Mouse (Mus musculus): ENCODE measurements around the gene Cygb.
"Not testable (repeated sequence)": the region's sequence is repeated elsewhere in the genome, so short reads cannot be mapped to it uniquely, and the experiment has no call there.

Gene Cygb

GRCm38 (mm10) chr11:116654255-116654821 lies at the start of gene Cygb:
Cygb (minus strand) TSS chr11:116654313.
- no peak for DNase-seq (ENCODE audit: low spot score in 2 of 2)

DNA sequence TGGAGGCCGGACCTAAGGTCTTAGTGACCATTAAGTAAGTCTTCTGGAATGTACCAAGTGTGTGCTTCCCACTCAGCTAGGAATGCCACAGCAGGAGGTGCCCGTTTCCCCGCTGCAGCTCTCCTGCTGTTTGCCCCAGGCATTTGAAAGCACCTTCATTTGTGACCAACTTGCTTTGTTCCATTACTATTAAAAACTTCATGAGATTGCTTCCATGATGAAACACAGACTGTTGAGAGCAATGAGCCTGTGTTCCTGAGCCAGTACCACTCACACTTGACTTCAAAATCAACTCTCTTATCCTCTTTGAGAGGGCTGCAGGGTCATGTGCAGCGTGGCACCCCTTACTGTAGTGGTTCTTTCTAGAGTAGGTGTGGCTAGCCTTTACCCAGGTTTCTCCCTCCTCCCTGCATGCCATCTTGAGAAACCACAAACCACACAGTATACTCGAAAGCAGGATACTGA lies 47.3 kb upstream of the Cygb start:
- DNase-seq (ENCODE audit: low spot score in 2 of 2), result no peak

DNA sequence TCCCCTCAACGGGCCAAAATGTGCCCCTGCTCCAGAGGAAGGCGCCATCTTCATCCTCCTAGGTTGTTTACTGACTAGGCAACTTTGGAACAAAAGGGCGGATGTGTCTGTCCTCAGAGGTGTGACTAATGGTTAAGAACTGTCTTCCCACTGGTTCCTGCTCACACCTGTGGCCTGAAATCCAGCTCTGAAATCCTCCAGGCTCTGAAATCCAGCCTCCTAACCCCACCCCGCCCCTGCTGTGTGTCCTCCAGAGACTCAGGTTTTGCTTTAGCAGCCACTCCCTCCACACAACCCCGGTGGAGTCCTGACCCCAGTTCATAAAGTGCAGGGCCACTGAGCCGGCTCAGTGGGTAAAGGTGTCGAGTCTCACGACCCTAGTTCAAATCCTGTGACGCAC lies 43.4 kb upstream of the Cygb start:
- DNase-seq (ENCODE audit: low spot score in 2 of 2), result no peak

GRCm38 (mm10) chr11:116696426-116696825 lies 42.3 kb upstream of the Cygb start:
- no peak for DNase-seq (ENCODE audit: low spot score in 2 of 2)

GRCm38 (mm10) chr11:116695194-116695880 lies 41.2 kb upstream of the Cygb start:
- DNase-seq (ENCODE audit: low spot score in 2 of 2), result no peak

- no peak for DNase-seq (ENCODE audit: low spot score in 2 of 2)
Observed at GRCm38 (mm10) chr11:116694250-116695193, 40.4 kb upstream of the Cygb start.

GRCm38 (mm10) chr11:116693899-116694249 lies 39.8 kb upstream of the Cygb start:
- DNase-seq (ENCODE audit: low spot score in 2 of 2), result no peak

GRCm38 (mm10) chr11:116690701-116691575 lies 36.8 kb upstream of the Cygb start:
- DNase-seq (ENCODE audit: low spot score in 2 of 2), result no peak

GRCm38 (mm10) chr11:116689622-116690021 lies 35.5 kb upstream of the Cygb start:
- DNase-seq (ENCODE audit: low spot score in 2 of 2), result no peak

DNA sequence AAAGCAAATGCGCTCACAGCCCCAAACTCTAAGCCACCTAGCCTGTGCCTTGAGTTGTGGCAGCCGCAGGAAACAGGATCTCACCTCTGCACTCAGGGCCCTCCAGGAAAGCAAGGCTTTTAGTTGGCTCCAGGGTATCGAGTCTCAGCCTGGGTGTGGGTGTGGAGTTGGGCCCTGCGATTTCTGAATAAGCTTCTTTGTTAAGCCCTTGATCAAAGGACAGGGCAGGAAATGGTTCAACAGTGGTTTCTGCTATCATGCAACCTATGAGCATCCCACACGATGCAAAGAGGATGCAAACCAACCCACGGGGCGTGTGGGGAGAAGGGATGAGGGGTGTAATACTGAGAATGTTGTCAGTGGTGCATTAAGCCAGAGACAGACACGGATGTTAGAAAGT lies 33.8 kb upstream of the Cygb start:
- DNase-seq (ENCODE audit: low spot score in 2 of 2), result no peak

GRCm38 (mm10) chr11:116685729-116686128 lies 31.6 kb upstream of the Cygb start:
- DNase-seq (ENCODE audit: low spot score in 2 of 2), result no peak

DNA sequence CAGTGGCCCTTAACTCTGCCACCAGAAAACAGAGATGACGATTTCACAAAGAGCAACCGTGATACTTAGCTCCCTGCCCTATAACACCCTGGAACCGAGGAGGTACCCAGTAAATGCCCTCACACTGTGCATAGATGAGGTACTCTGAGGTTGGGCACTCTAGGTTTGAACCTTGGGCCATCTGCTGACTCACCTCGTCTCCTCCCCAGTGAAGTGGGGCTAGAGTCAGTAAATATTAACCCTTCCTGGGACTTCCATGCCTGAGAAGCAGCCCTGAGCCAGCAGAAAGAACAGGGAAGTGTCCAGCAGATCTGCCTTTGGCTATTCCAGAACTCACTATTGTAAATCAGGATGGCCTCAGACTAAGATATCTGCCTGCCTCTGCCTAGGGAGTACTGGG lies 29.7 kb upstream of the Cygb start:
- no peak for DNase-seq (ENCODE audit: low spot score in 2 of 2)

DNA sequence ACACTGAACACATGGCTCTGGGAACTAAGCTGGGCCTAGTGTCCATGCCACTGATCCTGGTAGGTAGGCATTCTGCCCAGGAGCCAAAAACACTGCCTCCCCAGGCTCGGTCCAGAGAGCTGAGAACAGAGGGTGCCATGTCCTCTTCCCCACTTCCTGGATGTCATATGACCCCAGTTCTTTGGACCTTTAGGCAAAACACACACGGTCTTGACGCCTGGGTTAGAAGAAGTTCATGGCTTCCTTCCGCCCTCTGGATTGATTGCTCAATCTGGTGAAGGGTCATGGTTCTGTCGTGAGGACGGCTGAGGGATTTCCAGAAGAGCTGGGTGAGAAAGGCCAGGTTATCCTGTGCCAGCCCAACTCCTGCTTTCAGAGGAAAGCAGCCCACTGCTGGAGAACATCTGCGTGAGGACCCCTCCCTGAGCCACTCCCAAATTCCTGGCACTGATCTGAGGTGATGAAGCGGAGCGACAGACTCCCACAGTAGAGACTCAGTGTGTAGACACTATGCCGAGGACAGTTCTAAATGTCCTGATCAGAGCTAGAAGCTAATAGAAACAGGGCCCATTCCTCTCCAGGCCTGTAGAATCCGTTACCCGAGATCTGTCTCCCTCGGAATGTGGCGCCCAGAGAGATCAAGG lies 28.5 kb upstream of the Cygb start:
- no peak for DNase-seq (ENCODE audit: low spot score in 2 of 2)

DNA sequence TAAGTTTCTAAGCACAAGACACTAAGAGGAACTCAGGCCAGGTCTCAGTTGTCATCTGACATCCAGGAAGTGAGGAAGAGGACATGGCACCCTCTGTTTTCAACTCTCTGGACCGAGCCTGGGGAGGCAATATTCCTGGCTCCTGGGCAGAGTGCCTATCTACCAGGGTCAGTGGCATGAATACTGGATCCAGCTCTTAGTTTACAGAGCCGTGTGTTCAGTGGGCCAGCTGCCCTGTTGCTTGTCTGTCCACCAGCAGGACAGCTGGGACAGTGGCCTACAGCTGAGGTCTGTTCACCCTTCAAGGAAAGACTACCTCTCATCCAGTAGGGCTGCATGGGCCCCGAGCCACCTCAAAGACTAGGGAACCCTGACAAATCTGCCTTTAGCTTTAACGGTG lies 27.0 kb upstream of the Cygb start:
- no peak for DNase-seq (ENCODE audit: low spot score in 2 of 2)

DNA sequence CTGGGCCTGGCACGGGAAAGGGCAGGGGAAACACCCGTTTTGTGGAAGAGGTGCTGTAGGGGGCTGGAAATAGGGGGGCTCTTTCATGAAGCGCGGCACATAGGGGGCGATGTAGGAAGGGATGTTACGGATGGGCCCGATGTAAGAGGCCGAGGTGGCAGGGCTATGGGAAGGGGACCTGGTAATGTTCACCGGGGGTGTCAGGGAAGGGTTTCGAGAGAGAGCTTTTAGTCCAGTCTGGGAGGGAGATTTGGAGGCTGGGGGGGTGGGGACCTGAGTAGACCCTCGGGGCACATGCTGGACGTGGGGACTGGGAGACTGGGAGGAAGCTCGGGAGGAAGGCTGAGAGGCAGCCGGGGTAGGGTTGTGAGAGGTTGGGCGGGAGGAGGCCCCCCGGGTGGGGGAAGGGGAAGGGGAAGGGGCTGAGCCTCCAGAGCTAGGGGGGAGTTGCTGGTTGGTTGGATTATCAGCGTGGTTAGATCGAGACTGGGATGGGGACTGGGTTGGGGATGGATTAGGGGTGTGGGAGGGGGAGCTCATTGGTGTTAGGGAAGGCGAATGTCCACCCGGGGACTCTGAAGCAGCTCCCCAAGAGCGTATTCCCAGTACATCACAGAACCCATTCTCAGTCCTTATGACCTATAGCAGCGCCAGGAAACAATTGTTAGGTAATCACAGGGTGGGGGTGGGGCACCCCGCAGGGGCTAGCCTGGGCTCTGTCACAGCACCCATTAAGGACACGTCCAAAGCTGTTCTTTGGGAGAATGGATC lies 26.4 kb upstream of the Cygb start:
- DNase-seq (ENCODE audit: low spot score in 2 of 2), result no peak

DNA sequence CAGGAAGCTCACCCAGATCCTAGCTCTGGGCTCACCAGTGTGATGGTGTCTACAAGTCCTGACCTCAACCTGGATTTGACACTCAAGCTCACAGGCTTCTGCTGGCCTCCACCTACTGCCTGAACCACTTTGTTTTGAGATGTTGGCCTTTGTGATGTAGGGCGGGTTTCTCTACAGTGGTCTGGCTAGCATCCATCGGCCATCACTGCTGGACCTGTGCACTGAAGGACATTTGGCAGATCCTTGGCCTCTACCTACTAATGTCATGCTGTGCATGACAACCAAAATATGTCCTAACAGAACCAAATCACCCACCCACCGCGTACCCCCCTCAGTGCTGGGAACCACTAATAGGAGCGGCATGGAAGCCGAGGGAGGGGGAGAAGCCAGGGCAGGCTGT lies 25.0 kb upstream of the Cygb start:
- DNase-seq (ENCODE audit: low spot score in 2 of 2), result no peak

DNA sequence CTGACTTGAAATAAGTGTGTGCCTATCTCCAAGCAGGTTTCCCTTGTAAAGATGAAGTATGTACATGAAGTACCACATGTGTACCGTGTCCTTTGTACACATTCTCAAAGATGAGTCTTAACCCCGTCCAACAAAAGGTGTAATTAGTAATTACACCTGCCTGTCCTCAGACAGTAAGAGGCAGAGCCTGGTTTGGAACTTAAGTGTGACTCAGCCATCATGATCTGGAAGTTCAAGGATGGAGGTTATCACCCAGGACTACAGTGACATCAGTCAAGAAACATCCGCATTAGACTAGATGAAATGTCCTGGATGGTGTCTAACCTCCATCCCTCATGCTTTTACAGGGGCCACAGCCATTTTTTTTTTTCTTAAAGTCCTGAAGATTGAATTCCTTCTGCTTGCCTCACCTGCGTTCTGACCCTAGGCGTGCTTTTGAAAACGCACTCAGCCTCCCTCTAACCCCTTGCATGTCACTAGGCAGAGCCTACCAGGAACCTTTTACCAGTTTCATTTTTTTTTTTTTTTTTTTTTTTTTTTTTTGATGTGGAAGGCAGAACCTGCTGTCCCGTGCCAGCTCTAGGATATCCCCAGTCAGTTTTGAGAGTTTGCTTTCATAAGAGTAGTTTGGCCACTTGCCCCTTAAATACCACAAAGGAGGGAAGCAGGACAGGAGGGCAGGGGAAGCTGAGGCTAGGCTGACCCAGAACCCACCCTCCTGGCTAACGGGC lies 23.8 kb upstream of the Cygb start:
- no peak for DNase-seq (ENCODE audit: low spot score in 2 of 2)

GRCm38 (mm10) chr11:116676175-116676976 lies 22.3 kb upstream of the Cygb start:
- DNase-seq (ENCODE audit: low spot score in 2 of 2), result no peak

DNA sequence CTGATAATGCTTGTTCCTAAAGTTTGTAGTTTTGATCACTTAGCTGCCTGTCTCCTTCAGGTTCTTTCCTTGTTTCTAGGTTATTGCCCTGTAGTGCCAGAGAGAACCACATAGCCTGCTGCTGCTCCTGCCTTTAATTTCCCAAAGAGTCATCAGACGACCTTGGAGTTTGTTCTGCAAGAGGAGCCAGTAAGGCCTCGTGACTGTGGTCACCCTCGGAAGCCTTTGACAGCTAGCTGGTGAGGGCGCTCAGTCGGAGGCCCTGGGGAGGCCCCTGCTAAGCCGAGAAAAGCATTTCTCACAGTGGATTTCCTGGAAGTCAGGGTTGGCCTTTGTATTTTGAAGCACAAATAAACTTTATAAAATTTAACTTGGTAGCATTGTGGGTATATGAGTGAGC lies 21.3 kb upstream of the Cygb start:
- not testable (repeated sequence) for DNase-seq (ENCODE audit: low spot score in 2 of 2)

Data from natural killer cell, adult 2 months (primary cell).